ENCODE assay signal across 8 mouse cellular contexts in genomic region chr10:67283516-67283915, GRCm38 (mm10). TPM values are rescaled to one million over a fixed set of nuclear protein-coding genes. Genes with fewer than 3 reads are reported as not detected.
DNase-seq lines count a peak whose midpoint lies in the region; ATAC-seq and TF ChIP-seq lines count a peak whose summit lies in the region.

No protein-coding gene starts in this region.

- peak overlapping the region; percentile 96 for H3K27ac ChIP-seq in liver, adult 2 months (replicated peaks; ENCODE audit: insufficient read depth, low read depth, low read length)
- no peak overlapping the region for H3K27ac ChIP-seq in hindbrain, embryonic 10.5 days
- no peak overlapping the region for H3K27ac ChIP-seq in liver, embryonic 14.5 days

- DNase-seq in liver, adult 2 months (ENCODE audit: extremely low read depth, low read depth, low spot score): peak; percentile 98
- DNase-seq in liver: no peak
- DNase-seq in hindbrain, embryonic 10.5 days (ENCODE audit: low spot score): no peak
- no peak for DNase-seq in liver, embryonic 14.5 days (ENCODE audit: low read depth in 3 of 3, low spot score in 3 of 3)
- peak; percentile 70 for DNase-seq in skeletal muscle tissue, adult 2 months (ENCODE audit: low read depth, low spot score)
- DNase-seq in embryo, embryonic 10 days (ENCODE audit: low spot score): no peak
- no peak for DNase-seq in spleen, postnatal 4 days (ENCODE audit: low spot score in 2 of 2)

- H3K27me3 ChIP-seq in liver, adult 2 months (ENCODE audit: control insufficient read depth, insufficient read depth, low read length): no peaks in the 10 kb centered on the region
- H3K27me3 ChIP-seq in hindbrain, embryonic 10.5 days (ENCODE audit: insufficient read depth, poor library complexity, severe bottlenecking): no peaks in the 10 kb centered on the region
- no peaks in the 10 kb centered on the region for H3K27me3 ChIP-seq in liver, embryonic 14.5 days (ENCODE audit: control insufficient read depth, insufficient read depth, low read length)

- no peak for TF ChIP-seq EP300 in liver, embryonic 14.5 days (IDR thresholded peaks at IDR 0.05; ENCODE audit: low read depth)

- TF ChIP-seq POLR2A in liver, adult 2 months (IDR thresholded peaks at IDR 0.05; ENCODE audit: extremely low read depth, insufficient read depth, low read length): no peak

- 23% methylated on average over 9 of the region's 9 CpGs for WGBS in liver, adult 2 months
- WGBS in hindbrain, embryonic 10.5 days: 92% methylated on average over 9 of the region's 9 CpGs
- 79% methylated on average over 9 of the region's 9 CpGs for WGBS in liver, embryonic 14.5 days (ENCODE audit: insufficient replicate concordance)

- H3K36me3 ChIP-seq in liver, adult 2 months (ENCODE audit: control insufficient read depth, insufficient read depth, low read length): no peaks in the 10 kb centered on the region; the same call in 1 of the 2 replicates
- H3K36me3 ChIP-seq in hindbrain, embryonic 10.5 days: no peaks in the 10 kb centered on the region
- H3K36me3 ChIP-seq in liver, embryonic 14.5 days (replicated peaks; ENCODE audit: control insufficient read depth, insufficient read depth, low read depth): no peaks in the 10 kb centered on the region

- TF ChIP-seq CTCF in liver, adult 2 months (IDR thresholded peaks at IDR 0.05; ENCODE audit: low read depth, low read length): no peak
- no peak for TF ChIP-seq CTCF in liver, embryonic 14.5 days (IDR thresholded peaks at IDR 0.05; ENCODE audit: low read depth)

- H3K4me3 ChIP-seq in liver, adult 2 months (ENCODE audit: insufficient read depth, low read depth, low read length): peak overlapping the region; percentile 98
- peak overlapping the region; percentile 94 for H3K4me3 ChIP-seq in hindbrain, embryonic 10.5 days
- H3K4me3 ChIP-seq in liver, embryonic 14.5 days (ENCODE audit: insufficient read depth in 1 of 2, low read depth in 2 of 2, low read length in 2 of 2): peak overlapping the region; percentile 87 to 96; a peak in 3 of 4 replicates

- no peaks in the 10 kb centered on the region for H3K9me3 ChIP-seq in hindbrain, embryonic 10.5 days
- no peaks in the 10 kb centered on the region for H3K9me3 ChIP-seq in liver, embryonic 14.5 days (ENCODE audit: control insufficient read depth, low read length)

- ATAC-seq in liver, embryonic 14.5 days (ENCODE audit: insufficient read depth): no peak
- ATAC-seq in megakaryocyte progenitor cell, adult 5-6 weeks (replicated peaks; ENCODE audit: poor library complexity): no peak

- H3K79me2 ChIP-seq in liver, adult 2 months (ENCODE audit: control insufficient read depth, insufficient read depth, low read length): peaks cover 32% of the 10 kb centered on the region; the same call in 1 of the 2 replicates

- peak overlapping the region; percentile 96 for H3K4me2 ChIP-seq in liver, embryonic 14.5 days (ENCODE audit: low read depth)

- peak overlapping the region; percentile 74 for H3K9ac ChIP-seq in liver, adult 2 months (ENCODE audit: low read depth, low read length)
- peak overlapping the region; percentile 90; the same call in 1 of the 2 replicates for H3K9ac ChIP-seq in liver, embryonic 14.5 days (replicated peaks)

- H3K4me1 ChIP-seq in liver, adult 2 months (ENCODE audit: control insufficient read depth, insufficient read depth, low read length): peaks cover 30% of the 10 kb centered on the region
- peaks cover 32% of the 10 kb centered on the region for H3K4me1 ChIP-seq in hindbrain, embryonic 10.5 days (replicated peaks)
- H3K4me1 ChIP-seq in liver, embryonic 14.5 days (replicated peaks; ENCODE audit: control insufficient read depth in 2 of 2, insufficient read depth in 2 of 2, low read length in 1 of 2): peaks cover 16 to 21% of the 10 kb centered on the region in 2 experiments

RNA-seq across cellular contexts. Expression of gene Nrbf2, which starts 1.6 kb away (rescaled TPM):
- total RNA-seq in liver, adult 2 months (2014; rRNA removed): 10.8 and 13.6 TPM in 2 replicates
- polyA plus RNA-seq in liver, adult 2 months (2012; rRNA removed): 10.3 and 11.3 TPM in 2 replicates
- 36.9 and 41.2 TPM in 2 replicates for polyA plus RNA-seq in hindbrain, embryonic 10.5 days (2016; fragmentation: Nextera tagmentation; extraction: Ambion mirVana)
- polyA plus RNA-seq in liver, embryonic 14.5 days (2012; rRNA removed): 3.4 and 5.5 TPM in 2 replicates
- 15.0 and 15.5 TPM in 2 replicates for polyA plus RNA-seq in liver, embryonic 14.5 days (2014; fragmentation: Nextera tagmentation; extraction: Ambion mirVana)
- 32.2 and 33.6 TPM in 2 replicates for total RNA-seq in megakaryocyte progenitor cell, adult 5-6 weeks (2015)
- total RNA-seq in megakaryocyte progenitor cell, adult 5-6 weeks (2017): 13.2 and 21.9 TPM in 2 replicates

Comparison
In these comparisons a context has a peak if more than half of its experiments do, and no peak if none do; other contexts are left out.
1. DNase-seq: peak in liver, adult 2 months (single experiment) and skeletal muscle tissue, adult 2 months (single experiment); none in liver (single experiment), hindbrain, embryonic 10.5 days (single experiment), liver, embryonic 14.5 days (0 of 3), embryo, embryonic 10 days (single experiment) and spleen, postnatal 4 days (0 of 2).
2. Peak in every context shown above with its lines, with median percentiles within 50 percentile points of each other: H3K4me3 ChIP-seq.